Mouse (Mus musculus) thymus, postnatal 14 days (tissue): ENCODE results near the gene Prkca.
"Not testable (repeated sequence)": the region's sequence is repeated elsewhere in the genome, so short reads cannot be mapped to it uniquely, and the experiment has no call there.

Experiments
- DNase-seq: peaks from one replicate; pipeline ENCODE4 v3.0.0; 2021

Prkca gene

GRCm38 (mm10) chr11:108093248-108093647, 250.5 kb downstream of the Prkca start:
- DNase-seq = no peak

DNA sequence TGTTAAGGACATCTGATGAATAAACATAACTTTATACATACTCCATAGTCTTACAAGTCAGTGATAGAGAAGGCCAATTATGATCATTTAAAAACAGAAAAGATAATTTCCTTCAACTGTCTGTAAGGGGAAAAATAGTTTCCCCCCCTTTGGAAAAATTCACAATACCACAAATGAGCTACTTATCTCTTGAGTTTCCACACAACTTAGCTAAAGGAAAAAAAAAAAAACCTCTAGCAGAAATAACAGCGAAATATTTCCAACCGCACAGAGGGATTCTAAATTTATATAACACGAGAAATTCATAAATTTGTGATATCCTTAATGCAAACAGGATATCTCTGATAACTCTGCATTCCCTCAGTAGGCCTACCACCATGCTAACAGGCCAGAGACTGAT, 252.5 kb downstream of the Prkca start:
- DNase-seq = no peak

- DNase-seq = no peak
These were observed 253.0 kb downstream of the Prkca start for GRCm38 (mm10) chr11:108090706-108091105.

GRCm38 (mm10) chr11:108088063-108088462, 255.7 kb downstream of the Prkca start:
- DNase-seq = no peak

- not testable (repeated sequence) for DNase-seq
These were observed 256.5 kb downstream of the Prkca start for GRCm38 (mm10) chr11:108087105-108087700.

DNA sequence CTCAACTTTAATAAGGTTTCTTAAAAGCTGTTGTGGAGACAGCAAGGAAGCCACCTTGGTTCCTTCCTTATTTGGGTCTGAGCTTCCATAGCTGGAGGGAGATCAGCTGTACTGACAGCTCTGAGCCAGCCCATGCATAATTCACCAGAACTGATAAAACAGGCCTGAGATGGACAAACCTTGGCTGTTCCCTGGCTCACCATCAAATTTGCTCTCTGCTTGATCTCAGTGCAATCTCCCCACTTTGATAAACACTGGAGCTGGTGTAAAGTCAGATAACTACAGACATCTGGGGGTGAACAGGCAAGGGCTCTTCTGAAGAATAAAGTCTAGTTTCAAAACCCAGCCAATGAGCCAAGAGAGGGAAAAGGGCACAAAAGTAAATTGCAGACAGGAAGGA, 261.1 kb downstream of the Prkca start:
- DNase-seq = no peak

GRCm38 (mm10) chr11:108079946-108080650, 263.6 kb downstream of the Prkca start:
- DNase-seq = no peak

DNA sequence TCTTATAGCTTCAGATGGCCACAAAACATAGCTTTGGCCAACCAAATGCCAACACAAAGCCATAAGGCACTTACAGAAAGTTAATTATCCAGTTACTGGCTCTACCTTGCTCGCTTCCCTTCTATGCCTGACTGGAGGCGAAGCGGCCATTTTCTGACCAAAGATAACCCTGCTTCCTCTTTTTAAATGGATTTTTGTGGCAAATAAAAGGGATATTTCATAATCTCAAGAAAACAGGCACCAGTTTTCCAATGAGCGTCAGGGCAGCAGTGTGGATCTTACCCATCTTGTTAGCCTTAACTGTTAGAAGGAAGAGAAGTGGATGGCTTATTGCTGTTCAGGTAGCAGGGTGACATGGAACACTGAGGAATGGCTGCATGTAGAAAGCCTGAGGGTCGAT, 264.3 kb downstream of the Prkca start:
- DNase-seq = no peak

GRCm38 (mm10) chr11:108077514-108077913, 266.2 kb downstream of the Prkca start:
- DNase-seq = no peak

GRCm38 (mm10) chr11:108072606-108073243, 271.0 kb downstream of the Prkca start:
- no peak for DNase-seq

DNA sequence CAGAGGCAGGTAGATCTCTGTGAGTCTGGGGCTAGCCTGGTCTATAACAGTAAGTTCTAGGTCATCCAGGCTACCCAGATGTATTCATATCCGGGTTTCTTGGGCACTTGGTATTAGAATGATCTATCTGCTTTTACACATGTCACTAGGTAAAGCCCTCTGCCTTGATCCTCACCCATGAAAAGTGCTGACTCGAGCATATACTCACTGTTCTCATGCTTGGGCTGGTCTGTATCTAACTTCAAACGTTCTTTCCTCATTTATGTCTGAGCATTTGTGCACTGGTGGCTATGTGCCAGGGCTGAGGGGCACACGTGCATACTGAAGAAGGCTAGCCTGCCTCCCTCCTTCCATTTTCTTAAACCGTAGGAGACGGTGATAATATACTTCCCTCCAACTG, 272.5 kb downstream of the Prkca start:
- no peak for DNase-seq

- DNase-seq = no peak
These were observed 273.7 kb downstream of the Prkca start for GRCm38 (mm10) chr11:108070038-108070437.

- no peak for DNase-seq
These were observed 275.3 kb downstream of the Prkca start for GRCm38 (mm10) chr11:108068430-108068829.

- DNase-seq = no peak
These were observed 276.6 kb downstream of the Prkca start for GRCm38 (mm10) chr11:108067161-108067560.

DNA sequence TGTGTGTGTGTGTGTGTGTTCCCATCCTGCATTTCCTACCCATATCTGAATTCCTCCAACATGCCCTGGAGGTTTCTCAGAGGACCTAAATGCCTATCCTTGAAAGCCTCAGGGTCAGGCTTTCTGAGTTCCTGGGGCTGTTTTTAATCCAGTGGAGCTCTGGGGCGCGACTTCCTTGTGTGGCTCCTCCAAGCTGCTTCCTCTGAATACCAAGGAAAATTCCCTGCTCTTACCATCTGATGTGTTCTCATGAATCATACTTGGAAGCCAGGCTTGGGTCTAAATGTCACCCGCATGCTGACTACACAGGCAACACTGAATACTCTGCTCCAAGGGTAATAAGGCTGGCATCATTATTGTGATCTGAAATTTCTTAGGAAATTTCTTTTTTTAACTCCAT, 279.3 kb downstream of the Prkca start:
- DNase-seq = no peak

DNA sequence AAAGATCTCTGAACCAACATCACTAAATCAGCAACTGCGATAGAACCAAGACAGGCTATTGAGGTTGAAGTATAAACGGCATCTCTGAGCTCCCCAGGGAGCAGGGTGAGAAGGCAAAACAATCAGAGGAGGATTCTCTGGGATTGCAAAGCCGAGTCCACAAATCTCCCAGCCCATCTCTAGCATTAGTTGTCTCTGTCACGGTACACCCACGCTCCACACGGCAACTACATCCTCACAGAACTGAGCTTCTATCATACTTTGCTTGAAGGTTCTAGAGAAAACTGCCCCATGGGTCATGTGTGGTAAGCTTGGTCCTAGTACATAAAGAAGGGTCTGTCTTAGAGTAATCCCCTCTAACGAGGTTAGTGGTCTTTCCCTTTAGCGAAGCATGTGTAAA, 280.6 kb downstream of the Prkca start:
- no peak for DNase-seq

DNA sequence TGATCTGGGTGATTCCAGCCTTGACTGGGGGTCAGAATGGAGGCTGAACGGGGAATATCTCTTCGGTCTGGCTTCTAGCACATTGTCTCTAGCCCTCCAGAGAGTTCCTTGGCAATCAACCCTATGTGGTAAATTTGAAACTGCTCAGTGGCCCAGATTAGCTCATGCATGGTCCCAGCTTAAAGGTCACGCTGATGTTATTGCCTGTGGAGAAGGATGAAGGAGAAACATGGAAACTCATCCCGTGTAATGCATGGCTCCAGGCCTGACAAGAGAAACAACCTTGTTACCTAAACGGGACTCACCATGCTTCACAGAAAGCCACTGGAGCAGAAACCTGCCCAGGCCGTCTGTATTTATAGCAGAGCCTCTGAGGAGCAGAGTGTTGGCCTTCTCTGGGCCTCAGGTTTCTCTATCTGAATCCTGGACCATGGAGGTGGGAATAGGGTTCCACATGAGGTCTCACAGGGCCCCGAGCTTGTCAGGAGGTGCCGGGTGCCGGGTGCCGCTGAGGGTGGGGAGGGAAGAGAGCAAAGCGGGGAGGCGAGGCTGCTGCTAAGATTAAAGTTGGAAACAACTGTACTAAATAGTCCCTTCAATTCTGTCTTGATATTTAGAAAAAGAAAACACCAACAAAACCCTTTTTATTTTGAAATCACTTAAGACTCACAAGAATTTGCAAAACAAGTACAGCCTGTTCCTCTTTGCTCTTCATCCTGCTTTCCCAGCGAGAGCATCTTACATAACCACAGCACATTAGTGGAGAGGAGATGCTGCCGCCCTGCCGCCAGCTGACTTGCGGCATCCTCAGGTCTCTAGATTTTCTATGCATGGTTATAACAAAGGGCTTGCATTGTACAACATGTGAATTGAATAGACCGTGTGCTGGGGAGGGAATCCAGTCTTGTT, 281.9 kb downstream of the Prkca start:
- no peak for DNase-seq

- DNase-seq = no peak
These were observed 286.6 kb downstream of the Prkca start for GRCm38 (mm10) chr11:108057138-108057537.

GRCm38 (mm10) chr11:108054647-108055046, 289.1 kb downstream of the Prkca start:
- no peak for DNase-seq

DNA sequence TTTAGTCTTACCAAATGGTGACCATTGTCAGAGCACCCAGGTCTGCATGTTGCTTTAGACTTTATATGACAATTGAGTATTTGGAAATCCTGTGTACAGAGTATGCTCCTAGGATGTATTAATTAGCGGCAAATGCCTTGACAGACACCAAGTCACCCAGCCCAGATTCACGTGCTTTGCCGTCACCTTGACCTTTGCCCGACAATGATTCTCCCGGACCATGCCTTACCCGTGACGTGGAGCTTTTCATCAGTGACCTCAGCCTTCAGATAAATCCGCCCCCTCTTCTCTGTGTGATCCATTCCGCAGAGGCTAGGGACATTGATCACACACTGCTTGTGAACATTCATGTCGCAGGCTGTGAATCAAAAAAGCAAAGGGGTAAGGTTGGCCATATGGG, 290.0 kb downstream of the Prkca start:
- no peak for DNase-seq

DNA sequence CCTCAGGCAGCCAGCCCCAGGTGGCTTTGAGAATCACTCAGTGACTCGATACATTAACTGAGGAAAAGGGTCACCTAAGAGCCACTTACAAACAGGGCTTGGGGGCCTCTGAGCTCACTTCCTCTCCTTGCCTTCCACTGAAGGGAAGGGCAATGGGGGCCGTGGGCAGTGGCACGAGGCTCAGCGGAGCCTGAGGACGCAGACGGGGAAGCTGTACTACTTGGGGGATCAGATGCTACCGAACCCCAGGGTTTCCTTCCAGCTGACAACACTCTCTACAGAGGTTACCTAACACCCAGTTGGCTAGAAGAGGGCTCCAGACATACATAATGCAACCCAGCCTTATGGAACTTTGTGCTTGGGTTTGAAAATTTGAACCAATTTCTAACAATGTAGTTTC, 302.1 kb downstream of the Prkca start:
- no peak for DNase-seq

- no peak for DNase-seq
These were observed 302.9 kb downstream of the Prkca start for GRCm38 (mm10) chr11:108040823-108041222.

- no peak for DNase-seq
These were observed 304.0 kb downstream of the Prkca start for GRCm38 (mm10) chr11:108039761-108040160.
